Mouse (Mus musculus) lung, postnatal 36 days (tissue): ENCODE measurements around the gene Mad2l2.
"Not testable (repeated sequence)": the region's sequence is repeated elsewhere in the genome, so short reads cannot be mapped to it uniquely, and the experiment has no call there.

Experiments used
- DNase-seq: peaks from one replicate; pipeline ENCODE4 v3.0.0; 2022; ENCODE audit warnings: mixed read lengths

Mad2l2 gene

DNA sequence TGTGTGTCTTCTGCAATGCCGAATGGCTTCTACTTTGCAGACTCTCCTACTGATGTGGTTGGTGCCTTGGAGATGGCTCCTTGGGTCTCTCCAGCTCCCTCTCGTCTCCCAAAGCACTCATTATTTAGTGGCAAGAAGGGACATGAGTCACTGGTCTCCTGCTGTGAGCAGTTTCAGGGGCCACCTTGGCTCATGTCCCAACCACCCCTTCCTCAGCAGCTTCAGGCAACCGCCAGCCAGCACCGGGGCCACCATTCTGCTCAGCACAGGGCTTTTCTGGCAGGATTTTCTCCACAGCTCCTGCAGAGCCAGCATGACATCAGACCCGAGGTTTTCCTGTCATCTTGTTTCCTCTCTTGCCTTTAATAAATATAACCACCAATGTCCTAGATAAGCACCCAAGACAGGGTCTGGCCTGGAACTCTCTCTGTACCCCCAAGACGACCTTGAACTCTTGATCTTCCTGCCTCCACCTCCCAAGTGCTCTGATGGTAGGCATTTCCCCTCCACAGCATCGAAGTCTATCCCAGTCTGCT, 21.6 kb upstream of the Mad2l2 start:
- DNase-seq = no peak

DNA sequence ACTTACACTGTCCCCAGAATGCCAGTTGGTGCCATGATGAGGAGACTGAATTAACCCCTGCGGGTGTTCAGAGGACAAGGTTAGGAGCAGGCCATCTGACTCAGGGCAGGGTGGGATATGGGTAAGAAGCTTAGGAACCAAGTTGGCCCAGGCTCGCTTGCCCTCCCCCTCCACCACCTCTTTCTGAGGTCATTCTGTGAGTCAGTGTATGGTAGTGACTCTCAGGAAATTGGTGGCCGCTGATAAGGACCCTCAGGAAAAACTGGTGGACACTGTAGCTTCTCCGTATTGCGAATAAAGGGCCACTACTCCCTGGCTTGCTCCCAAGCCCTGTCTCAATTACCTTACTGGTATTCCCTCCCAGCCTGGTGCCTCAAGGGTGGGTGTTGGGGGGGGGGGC, 21.0 kb upstream of the Mad2l2 start:
- no peak for DNase-seq

DNA sequence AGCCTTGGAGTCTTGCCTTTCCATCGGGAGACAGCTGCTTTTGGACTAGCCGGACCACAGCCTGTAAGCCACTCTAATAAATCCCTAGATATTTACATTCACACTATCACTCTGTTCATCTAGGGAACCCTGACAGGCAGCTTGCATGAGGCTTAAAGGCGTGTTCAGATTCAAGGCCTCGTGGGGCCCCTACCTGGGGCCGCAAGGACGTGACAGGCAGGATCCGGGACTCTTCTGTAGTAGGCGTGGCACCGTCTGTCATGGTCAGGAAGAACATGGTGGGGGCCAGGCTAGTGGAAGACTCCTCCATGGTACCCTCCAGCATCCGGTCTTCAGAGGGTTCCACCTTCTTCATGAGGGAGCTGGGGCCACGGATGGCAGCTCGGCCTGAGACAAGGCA, 17.7 kb upstream of the Mad2l2 start:
- no peak for DNase-seq

DNA sequence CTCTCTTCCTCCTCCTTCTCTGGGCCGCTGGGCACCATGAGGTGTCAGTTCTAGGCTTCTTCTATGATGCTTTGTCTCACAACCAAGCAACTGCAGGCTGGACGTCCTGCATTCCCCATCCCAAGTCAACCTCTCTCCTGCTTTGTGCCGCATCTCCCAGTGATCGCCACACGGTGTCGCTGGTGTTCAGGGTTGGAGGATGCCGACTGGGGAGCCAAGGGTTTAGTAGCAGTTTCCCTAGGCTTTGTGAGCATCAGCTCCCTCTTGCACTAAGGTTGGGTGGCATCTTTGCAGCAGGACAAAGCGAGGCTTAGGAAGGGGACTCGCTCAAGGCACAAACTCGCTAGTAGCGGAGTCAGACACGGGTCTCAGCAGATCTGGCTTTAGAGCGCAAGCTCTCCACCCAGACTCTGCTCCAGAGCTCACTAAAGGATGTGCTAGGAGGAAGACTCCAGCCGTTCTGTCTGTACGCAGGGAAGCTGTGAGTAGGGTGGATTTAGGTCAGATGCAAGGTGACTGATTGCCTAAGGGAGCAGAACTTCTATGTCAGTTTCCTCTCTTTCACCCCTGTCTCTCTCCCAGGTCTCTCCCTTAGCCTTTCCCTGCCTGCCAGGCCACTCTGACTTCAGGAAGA, 15.3 kb upstream of the Mad2l2 start:
- peak; percentile 82 for DNase-seq

DNA sequence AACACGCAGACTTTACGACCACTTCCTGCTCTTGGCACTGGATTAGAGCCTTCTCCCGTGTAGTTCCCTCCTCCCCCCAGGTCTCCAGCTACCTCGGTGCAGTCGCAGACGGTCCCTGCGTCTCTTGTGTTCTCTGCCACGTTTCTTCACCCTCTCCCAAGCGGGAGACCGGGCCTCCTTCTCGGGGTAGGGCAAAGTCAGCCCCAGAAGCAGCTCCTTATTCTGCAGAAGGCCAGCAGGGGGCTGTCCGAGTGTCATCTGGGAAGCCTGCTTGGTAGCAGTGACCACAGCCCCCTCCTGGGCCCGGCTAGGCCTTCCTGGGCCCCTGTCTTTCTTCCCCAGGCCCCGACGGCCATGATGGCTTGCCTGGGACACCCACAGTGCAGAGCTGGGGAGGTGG, 14.7 kb upstream of the Mad2l2 start:
- DNase-seq = peak; percentile 42

DNA sequence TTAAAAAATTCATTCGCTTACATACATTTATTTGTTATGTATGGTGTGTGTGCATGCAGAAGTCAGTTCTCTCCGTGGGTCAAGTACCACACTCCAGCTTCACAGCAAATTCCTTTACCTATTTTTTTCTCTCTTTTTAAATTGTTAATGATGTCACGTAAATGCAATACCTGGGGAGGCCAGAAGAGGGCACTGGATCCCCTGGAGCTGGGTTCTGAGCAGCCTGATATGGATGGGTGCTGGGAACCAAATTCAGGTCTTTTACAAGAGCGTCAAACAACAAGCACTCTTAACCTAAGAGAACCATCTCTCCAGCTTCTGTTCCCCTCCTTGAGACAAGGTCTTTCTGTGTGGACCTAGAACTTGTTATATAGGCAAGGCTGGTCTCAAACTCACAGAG, 13.5 kb upstream of the Mad2l2 start:
- no peak for DNase-seq

DNA sequence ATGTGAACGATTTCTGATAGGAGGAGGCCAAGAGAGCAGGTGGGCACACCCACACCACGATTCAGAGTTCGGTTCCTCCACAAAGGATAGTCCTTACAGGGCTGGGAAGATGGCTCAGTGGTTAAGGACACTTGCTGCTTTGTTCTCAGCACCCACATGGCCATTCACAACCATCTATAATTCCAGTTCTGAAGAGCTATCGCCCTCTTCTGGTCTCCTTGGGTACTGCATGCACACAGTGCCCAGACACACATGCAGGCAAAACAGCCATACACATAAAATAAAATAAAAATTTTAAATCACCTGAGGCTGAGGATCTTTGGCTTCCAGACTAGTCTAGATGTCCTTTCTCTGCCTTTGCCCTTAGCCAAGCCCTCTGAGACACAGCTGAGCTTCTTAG, 12.8 kb upstream of the Mad2l2 start:
- DNase-seq = no peak

DNA sequence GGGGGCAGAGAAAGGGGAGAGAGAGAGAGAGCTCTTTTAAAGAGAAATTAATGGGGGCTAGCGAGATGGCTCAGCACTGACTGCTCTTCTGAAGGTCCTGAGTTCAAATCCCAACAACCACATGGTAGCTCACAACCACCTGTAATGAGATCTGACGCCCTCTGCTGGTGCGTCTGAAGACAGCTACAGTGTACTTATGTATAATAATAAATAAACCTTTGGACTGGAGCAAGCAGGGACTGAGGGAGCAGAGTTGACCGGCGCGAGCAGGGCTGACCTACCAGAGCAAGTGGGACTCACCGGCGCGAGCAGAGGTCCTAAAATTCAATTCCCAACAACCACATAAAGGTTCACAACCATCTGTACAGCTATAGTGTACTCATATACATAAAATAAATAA, 10.6 kb upstream of the Mad2l2 start:
- DNase-seq = not testable (repeated sequence)

DNA sequence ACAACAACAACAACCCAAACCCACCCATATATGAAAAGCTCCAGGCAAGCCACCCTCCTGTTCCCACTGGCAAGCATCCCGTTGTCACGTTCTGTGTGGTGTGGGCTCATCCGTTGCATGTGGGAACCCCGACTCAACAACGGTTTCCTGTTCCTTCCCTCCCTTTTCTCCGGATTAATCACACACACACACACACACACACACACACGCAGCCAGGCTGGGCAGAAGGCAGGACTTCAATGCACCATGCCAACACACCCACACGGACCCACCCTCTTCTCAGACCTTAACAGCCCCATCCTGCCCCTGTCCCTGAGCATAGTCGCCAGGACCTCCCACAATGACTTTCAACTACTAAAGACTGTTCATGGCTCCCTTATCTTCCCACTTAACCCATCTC, 9.6 kb upstream of the Mad2l2 start:
- DNase-seq = no peak

DNA sequence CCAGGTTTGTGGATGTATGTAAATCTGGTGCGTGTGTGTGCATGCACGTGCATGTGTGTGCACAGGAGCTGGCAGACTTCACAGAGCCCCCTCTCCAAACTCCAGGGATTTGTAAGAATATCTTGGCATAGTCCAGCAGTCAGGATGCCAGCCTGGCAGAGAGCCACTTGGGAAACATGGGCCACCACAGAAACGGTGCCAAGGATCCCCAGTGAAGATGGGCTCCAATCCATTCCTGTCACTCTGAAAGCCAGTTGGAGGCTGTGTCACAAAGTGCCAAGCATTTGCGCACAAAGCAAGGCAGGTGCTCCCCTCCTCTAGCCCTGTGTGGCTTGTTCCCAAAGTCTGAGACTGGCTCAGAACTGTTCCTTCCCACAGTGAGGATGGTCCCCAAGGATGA, 8.8 kb upstream of the Mad2l2 start:
- DNase-seq = no peak

DNA sequence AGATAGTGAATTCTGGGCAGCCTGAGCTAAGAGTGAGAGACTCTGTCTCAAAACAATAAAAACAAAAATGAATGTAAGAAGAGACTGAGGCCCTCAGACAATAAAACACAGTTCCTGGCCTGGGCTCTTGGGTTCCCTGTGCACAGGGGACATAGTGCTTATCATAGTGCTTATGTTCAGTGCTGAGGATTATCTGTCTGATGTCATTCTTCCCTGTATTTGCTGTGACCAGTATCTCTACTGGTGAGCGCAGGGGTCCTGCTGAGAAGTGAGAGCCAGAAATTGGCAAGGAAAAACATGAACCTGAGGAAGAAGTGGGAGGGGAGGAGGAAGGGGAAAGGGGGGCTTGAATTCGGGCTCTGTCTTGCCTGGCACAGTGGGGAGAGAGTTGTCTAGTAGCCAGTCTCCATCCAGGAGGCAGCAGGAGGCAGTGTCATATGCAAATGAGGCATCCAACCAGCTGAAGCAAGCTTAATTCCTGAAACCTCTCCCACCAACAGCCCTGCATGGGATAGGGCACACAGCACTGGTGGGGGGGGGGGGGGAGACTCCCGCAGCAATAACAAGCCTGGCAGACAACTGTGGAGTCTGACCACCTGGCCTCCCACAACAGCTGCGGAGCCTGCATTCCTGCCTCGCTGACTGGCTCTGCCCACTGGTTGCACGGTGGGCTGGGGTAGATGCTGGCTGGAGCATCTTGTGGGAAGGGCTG, 8.0 kb upstream of the Mad2l2 start:
- DNase-seq = no peak

DNA sequence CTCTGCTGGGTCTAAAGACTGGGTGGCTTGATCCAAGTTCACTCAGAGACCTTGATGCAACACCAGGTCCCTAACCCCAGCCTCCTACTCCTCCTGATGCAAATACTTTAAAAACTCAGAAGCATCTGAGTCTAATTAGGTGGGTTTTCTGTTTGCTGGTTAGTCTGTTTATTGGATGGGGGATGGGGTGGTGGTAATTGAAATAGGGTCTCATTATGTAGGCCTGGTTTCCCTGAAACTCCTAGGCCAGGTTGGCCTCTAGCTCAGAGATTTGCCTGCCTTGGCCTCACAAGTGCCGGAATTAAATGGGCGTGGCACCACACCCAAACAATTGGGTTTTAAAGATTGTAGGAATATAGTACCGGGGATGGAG, 7.5 kb upstream of the Mad2l2 start:
- no peak for DNase-seq

DNA sequence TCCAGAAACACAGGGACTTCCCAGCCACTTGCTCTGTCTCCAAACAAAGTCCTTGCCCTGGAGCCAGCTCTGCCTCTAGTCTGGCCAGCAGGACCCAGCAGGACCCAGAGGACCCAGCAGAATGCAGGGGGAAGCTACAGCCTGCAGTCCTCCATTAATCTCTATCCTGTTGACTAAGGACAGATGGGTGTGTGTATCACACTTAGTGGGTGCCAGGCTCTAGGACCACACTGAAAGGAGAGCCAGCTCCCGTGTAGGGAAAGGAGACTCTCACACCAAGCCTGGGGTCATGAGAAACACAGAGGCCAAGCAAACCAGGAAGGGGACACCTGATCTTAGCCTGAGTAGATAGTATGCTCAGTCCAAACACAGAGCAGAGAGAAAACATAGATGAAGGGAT, 1.9 kb upstream of the Mad2l2 start:
- no peak for DNase-seq

DNA sequence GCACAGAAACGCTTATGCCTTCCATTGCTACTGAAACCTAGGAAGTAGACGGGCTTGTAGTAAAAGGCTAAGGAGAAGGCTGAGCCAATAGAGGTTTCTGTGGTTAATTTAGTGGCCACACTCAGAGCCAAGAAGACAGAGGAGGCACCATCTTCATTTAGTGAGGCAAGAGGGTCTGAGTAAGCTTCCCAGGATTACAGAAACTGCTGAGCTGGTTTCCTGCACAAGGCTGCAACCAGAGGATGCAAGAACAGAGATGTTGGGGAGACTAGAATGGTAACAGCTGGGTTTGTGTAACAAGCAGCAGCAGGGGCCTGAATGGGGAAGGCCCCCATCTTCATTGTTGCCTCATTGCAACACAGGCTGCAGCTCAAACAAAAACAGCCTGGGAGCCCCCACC, 1.5 kb upstream of the Mad2l2 start:
- no peak for DNase-seq

DNA sequence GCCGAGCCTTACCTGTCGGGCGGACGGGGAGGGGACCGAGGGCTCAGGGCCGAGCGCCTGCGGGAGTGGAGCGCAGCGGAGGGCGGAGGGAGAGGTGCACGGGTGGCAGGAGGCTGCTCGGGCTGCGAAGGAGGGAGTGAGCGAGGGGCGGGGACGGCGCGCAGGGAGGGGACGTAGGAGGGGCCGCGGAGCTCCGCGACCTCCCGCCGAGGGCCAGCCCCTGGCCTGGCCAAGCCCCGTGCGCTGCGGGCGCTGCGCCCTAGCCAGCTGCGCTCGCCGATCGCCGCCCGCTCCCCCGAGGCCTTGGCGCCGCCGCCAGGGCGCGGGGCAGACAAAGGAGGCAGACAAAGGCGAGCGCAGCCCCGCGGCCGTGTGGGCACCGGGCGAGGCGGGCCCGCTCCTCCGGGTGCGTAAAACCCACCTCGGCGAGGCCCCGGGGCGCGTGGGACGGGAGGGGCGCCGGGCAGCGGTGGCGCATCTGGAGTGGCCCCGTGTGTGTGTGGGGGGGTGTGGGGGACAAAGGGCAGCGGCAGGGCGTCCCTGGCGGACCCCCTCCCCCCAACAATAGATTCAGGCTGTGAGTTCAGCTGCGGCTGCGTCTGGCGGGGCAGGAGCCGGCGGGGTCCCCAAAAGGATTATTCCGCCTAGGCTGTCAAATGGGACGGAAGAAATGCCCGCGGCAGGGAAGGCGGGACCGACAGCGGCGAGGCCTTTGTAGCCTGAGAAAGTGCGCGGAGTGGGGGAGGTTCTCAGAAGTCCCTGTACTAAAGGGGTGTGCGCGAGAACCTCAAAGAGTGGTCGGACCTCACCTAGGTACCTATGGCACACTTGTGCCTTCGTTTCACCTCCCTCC, 603 bp downstream of the Mad2l2 start, which contains the start of gene Draxin:
Draxin (minus strand) TSS at position 138 of the 853 bp plus-strand sequence.
- DNase-seq = peak; percentile 36

DNA sequence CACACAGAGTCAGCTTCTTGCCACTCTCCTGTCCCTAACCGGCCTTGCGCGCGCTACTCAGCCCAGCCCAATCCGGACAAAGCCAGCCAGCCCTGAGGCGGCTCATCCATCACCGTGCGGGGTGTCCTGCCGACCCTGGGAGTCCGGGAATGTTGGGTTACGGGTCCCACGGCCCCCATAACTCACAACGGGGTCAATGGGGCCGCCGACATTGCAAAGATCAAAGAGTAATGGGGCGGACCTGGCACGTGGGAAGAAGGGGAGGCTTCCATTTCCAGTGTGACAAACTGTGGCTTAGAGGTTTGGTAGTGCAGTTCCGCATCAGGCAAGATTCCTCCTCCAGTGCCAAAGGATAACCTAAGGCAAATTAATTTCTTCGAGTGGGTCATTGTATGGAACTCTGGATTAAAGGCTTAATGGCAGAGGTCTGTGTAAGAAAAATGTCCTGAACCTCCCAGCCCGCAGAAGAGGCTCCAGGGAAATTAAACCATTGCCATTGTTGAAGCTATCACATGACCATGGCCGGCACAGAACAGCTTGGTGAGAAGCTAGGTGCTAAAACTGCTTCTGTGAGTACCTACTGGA, 1.4 kb downstream of the Mad2l2 start:
- no peak for DNase-seq

DNA sequence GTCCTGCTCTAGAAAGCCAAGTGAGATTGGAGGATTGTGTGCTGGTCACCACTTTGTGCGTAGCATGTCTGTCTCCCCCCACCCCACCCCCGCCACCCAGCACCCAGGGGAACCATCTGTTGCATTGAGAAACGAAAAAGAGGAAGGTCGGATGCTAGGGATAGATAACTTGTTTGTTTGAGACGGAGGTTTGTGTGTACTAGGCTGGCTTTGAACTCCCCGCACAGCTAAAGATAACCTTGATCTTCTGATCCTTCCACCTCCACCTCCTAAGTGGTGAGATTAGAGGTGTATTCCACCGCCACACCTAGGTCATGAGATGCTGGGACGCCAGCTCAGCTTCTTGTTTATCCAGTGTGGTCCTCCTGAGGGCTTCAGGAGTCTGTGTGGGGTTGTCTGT, 4.8 kb downstream of the Mad2l2 start:
- no peak for DNase-seq

DNA sequence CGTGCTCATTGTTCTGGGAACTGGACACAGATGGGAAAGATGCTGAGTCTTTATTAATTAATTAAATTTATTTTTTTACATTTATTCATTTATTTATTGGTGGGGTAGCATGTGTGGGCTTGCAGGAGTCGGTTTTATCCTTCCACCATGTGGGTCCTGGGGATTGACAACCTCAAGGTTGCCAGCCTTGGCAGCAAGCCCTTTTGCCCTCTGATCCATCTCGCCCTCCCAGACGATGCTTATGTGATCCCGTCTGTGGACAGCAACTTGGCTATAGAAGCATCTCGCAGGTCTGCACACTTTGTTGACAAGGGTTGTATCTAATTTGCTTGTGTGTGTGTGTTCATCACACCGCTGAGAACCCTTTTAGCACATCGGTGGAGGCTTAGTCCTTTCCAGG, 7.3 kb downstream of the Mad2l2 start:
- no peak for DNase-seq

DNA sequence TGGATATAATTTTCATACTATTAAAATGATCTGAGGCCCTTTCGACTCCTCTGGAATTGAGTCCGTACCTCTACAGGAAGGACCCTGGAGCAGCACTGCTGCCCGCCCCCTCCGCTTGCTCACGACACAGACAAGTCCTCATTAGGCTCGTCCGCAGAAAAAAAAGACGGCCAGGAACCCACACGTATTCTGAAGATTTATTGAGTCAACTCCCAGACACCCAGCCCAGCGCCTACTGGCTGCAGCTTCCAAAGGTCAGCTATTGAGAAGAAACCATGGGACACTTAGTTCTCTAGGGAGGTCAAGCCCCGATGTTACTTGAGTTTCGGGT, 9.5 kb downstream of the Mad2l2 start:
- DNase-seq = no peak

DNA sequence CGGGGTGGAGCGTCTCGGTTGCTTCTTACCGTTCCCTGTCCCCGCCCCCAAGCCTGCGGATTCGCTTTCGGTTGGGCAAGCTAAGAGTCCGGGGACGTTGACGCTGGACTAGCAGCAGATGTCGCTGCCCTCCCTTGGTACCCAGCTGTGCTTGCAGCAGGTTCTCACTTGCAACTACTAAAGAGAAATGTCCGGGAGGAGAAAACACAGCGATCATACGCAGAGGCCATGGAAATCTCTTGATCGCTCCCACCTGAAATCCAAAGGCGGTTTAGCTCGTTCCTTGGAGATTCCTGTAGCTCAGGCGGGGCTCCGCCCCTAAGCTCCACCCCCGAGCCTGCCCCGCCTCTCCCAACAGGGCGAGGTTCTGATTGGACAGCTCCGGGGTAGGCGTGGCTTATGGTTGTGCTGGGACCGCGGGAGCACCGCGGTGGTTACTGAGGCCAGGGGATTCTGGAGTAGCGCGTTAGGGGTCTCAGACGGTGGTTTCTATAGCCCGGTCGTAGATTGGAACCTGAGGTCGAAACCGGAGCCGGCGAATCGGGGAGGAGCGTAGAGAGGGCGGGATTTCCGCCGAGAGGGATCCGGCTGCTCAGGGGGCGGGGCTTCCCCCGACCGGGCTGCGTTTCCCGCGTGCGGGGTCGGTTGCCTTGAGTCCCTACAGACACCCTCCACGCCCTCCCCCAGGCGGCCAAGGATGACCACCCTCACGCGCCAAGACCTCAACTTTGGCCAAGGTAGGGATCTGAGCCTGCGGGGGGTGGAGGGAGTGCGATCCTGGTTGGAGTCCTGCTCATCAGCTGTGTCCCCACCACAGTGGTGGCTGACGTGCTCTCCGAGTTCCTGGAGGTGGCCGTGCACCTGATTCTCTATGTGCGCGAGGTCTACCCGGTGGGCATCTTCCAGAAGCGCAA, 10.2 kb downstream of the Mad2l2 start:
- peak; percentile 98 for DNase-seq

DNA sequence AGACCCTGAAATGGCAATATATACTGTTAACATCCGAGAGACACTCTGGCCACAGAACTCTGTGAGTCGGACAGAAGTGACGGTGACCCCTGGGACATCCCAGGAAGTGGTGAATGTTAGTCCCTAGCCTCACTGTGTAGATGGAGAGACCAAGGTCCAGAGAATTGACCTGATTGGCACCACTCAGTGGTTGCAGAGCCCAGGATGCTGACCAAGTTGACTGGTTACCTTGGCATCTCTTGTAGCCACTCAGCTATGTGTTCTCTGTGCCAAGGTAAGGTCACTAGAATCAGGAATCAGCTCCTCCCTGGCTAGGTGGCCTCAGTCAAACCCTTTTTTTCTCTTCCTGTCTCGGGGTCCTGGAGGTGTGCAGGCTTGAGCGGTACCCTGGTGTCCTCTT, 13.5 kb downstream of the Mad2l2 start:
- no peak for DNase-seq

DNA sequence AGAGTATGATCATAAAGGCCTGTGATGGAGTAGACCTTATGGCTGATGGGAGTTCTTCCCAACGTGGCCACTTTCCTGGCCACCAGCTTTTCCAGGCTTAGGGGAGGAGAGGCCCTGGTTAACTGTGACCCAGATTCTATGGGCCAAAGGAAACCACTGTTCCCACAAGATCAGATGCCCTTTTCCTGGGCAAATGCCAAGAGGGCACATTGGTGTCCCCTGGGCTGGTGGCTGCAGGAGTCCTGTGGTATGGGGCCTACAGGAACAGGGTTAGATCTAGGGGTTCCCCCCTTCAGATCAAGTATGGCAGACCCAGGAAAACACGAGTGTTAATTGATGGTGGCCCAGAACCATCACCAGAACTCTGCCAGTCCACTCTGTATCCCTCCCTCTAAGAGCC, 17.5 kb downstream of the Mad2l2 start:
- DNase-seq = no peak
